Mouse (Mus musculus): Measurements from ENCODE around the gene Zfp319. TPM values are rescaled to one million over a fixed set of nuclear protein-coding genes. Genes with fewer than 3 reads are reported as not detected.
A peak's percentile ranks its signal among the peaks of the same experiment; 100 is the strongest.

Zfp319 gene
- polyA plus RNA-seq, 1 experiment from 2014 or later: 6.4 TPM

GRCm38 (mm10) chr8:95302410-95302809 lies 29.3 kb downstream of the Zfp319 start:
- Histone ChIP-seq H3K9me3 (replicated peaks; ENCODE audit: control insufficient read depth, low read length) (no peaks in the 10 kb centered on the region), H3K36me3 (ENCODE audit: control insufficient read depth, insufficient read depth) (no peaks in the 10 kb centered on the region), H3K27me3 (ENCODE audit: control insufficient read depth, insufficient read depth, low read length) (no peaks in the 10 kb centered on the region), H3K9ac (ENCODE audit: low read length) (no peak overlapping the region), H3K4me1 (ENCODE audit: control insufficient read depth, insufficient read depth, low read length) (no peaks in the 10 kb centered on the region), H3K4me2 (ENCODE audit: low read depth, low read length) (no peak overlapping the region), H3K27ac (ENCODE audit: low read length) (no peak overlapping the region), H3K4me3 (ENCODE audit: low read length) (no peak overlapping the region)
- WGBS: 25% methylated on average over 5 of the region's 5 CpGs
- 0 out of 2 replicates have a peak, but pooled peaks have one; percentile 49 for ATAC-seq (replicated peaks; ENCODE audit: extremely low read depth, insufficient read depth, low FRiP score)

DNA sequence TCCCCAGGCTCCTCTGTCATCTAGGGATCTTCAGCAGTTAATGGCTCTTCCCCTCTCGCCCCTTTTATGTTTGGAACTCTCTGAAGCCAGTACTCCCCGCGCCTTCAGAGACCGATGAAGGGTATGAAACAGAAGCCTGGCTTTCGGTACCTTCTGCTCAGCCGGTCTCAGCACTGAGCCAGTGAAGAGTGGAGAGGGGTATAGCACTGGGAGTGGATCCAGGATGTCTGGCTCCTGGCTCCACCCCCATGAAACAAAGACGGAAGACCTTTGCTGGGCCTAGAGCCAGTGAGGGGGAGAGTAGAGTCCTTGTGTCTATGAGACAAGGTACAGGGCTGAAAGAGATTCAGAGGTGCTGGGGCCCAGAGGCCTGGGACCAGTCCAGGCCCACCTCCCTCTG lies 37.9 kb downstream of the Zfp319 start:
- Histone ChIP-seq H3K4me2 (ENCODE audit: low read depth, low read length) (peak overlapping the region; percentile 53), H3K9ac (ENCODE audit: low read length) (peak overlapping the region; percentile 59), H3K27ac (ENCODE audit: low read length) (peak overlapping the region; percentile 84), H3K36me3 (ENCODE audit: control insufficient read depth, insufficient read depth) (no peaks in the 10 kb centered on the region), H3K4me1 (ENCODE audit: control insufficient read depth, insufficient read depth, low read length) (peaks cover 5% of the 10 kb centered on the region; the same call in 1 of the 2 replicates), H3K4me3 (ENCODE audit: low read length) (peak overlapping the region; percentile 31), H3K9me3 (replicated peaks; ENCODE audit: control insufficient read depth, low read length) (no peaks in the 10 kb centered on the region), H3K27me3 (ENCODE audit: control insufficient read depth, insufficient read depth, low read length) (no peaks in the 10 kb centered on the region)
- WGBS: 44% methylated on average over 7 of the region's 7 CpGs
- ATAC-seq (replicated peaks; ENCODE audit: extremely low read depth, insufficient read depth, low FRiP score): peak; percentile 86

DNA sequence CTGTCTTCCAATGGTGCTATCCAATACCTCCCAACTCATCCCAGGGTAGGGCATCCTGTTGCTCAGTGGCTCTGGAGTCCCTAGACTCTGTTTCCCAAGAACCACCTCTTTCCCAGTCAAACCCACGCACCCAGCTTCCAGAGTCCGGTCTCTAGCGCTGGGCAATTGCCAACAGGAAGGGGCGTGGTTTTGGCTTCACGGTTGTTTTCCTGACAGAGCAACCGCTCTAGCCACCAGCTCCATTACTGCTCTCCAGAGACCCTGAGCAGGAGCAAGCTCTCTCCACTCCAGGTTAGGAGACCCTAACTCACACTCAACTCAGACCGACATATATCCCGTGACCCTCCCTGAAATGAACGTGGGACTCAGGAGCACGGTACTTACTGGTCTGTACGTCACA lies 38.6 kb downstream of the Zfp319 start:
- no peaks in the 10 kb centered on the region for H3K27me3 ChIP-seq (ENCODE audit: control insufficient read depth, insufficient read depth, low read length)
- H3K4me1 ChIP-seq (ENCODE audit: control insufficient read depth, insufficient read depth, low read length): peaks cover 5% of the 10 kb centered on the region; the same call in 1 of the 2 replicates
- peak overlapping the region; percentile 84 for H3K27ac ChIP-seq (ENCODE audit: low read length)
- H3K4me2 ChIP-seq (ENCODE audit: low read depth, low read length): peak overlapping the region; percentile 53
- H3K4me3 ChIP-seq (ENCODE audit: low read length): peak overlapping the region; percentile 31
- no peaks in the 10 kb centered on the region for H3K36me3 ChIP-seq (ENCODE audit: control insufficient read depth, insufficient read depth)
- WGBS: 68% methylated on average over 11 of the region's 11 CpGs
- peak; percentile 39; the same call in 1 of the 2 replicates for ATAC-seq (replicated peaks; ENCODE audit: extremely low read depth, insufficient read depth, low FRiP score)
- H3K9ac ChIP-seq (ENCODE audit: low read length): peak overlapping the region; percentile 59
- H3K9me3 ChIP-seq (replicated peaks; ENCODE audit: control insufficient read depth, low read length): no peaks in the 10 kb centered on the region

DNA sequence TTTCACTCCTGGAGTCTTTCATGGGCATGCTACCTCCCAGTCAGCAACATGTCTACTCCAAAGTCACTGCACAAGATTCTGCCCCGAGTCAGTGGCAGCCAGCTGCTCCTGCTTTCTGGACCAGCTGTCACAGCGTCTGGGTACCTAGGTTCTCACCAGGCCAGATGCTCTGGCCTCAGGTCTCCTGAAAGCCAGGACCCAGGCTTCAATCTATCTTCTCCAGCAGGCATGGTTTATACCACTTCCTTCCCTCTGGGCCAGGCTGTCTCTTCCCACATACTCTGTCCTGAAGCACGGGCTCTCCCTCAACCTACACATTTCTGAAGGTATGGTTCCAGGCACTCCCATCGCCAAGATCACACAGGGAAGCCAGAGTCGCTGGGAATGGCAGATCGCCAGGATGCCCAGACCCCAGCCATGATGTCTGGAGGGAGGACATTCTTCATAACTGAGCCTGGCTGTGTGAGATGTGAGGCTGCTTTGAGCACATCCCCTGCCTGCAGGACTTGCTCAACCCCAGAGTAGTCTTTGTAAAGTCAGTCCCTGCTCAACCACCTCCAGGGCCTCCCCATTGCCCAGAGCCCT lies 42.6 kb downstream of the Zfp319 start:
- no peak for ATAC-seq (replicated peaks; ENCODE audit: extremely low read depth, insufficient read depth, low FRiP score)
- no peak overlapping the region for H3K9ac ChIP-seq (ENCODE audit: low read length)
- 47% methylated on average over 6 of the region's 6 CpGs for WGBS
- H3K27ac ChIP-seq (ENCODE audit: low read length): no peak overlapping the region
- H3K36me3 ChIP-seq (ENCODE audit: control insufficient read depth, insufficient read depth): no peaks in the 10 kb centered on the region
- H3K4me1 ChIP-seq (ENCODE audit: control insufficient read depth, insufficient read depth, low read length): peaks cover 5% of the 10 kb centered on the region; the same call in 1 of the 2 replicates
- H3K27me3 ChIP-seq (ENCODE audit: control insufficient read depth, insufficient read depth, low read length): no peaks in the 10 kb centered on the region
- H3K4me2 ChIP-seq (ENCODE audit: low read depth, low read length): no peak overlapping the region
- no peak overlapping the region for H3K4me3 ChIP-seq (ENCODE audit: low read length)
- no peaks in the 10 kb centered on the region for H3K9me3 ChIP-seq (replicated peaks; ENCODE audit: control insufficient read depth, low read length)

- H3K4me2 ChIP-seq (ENCODE audit: low read depth, low read length): no peak overlapping the region
- no peaks in the 10 kb centered on the region for H3K9me3 ChIP-seq (replicated peaks; ENCODE audit: control insufficient read depth, low read length)
- H3K27me3 ChIP-seq (ENCODE audit: control insufficient read depth, insufficient read depth, low read length): no peaks in the 10 kb centered on the region
- H3K36me3 ChIP-seq (ENCODE audit: control insufficient read depth, insufficient read depth): no peaks in the 10 kb centered on the region
- H3K9ac ChIP-seq (ENCODE audit: low read length): no peak overlapping the region
- no peak overlapping the region for H3K27ac ChIP-seq (ENCODE audit: low read length)
- ATAC-seq (replicated peaks; ENCODE audit: extremely low read depth, insufficient read depth, low FRiP score): no peak
- peaks cover 3% of the 10 kb centered on the region; the same call in 1 of the 2 replicates for H3K4me1 ChIP-seq (ENCODE audit: control insufficient read depth, insufficient read depth, low read length)
- 58% methylated on average over 5 of the region's 5 CpGs for WGBS
- H3K4me3 ChIP-seq (ENCODE audit: low read length): no peak overlapping the region
Measured at GRCm38 (mm10) chr8:95281493-95281892, 50.3 kb downstream of the Zfp319 start.

Other genes with a start within 250 kb of the Zfp319 start
- 16.9 and 23.0 TPM in 2 replicates for gene Kifc3, start 129.1 kb downstream of the Zfp319 start, polyA plus RNA-seq (2015; fragmentation: Nextera tagmentation; extraction: Ambion mirVana)
- gene Cngb1, start 25.4 kb downstream of the Zfp319 start, polyA plus RNA-seq (2015; fragmentation: Nextera tagmentation; extraction: Ambion mirVana): 0.66 and 1.3 TPM in 2 replicates
- 0.74 TPM in 1 of 2 replicates, not detected in the other for gene Tepp, start 21.4 kb downstream of the Zfp319 start, polyA plus RNA-seq (2015; fragmentation: Nextera tagmentation; extraction: Ambion mirVana)
- gene Usb1, start 334 bp upstream of the Zfp319 start, polyA plus RNA-seq (2015; fragmentation: Nextera tagmentation; extraction: Ambion mirVana): 32.4 and 32.8 TPM in 2 replicates
- 30.1 and 39.4 TPM in 2 replicates for gene Mmp15, start 20.3 kb upstream of the Zfp319 start, polyA plus RNA-seq (2015; fragmentation: Nextera tagmentation; extraction: Ambion mirVana)
- 155 and 167 TPM in 2 replicates for gene Cfap20, start 102.9 kb upstream of the Zfp319 start, polyA plus RNA-seq (2015; fragmentation: Nextera tagmentation; extraction: Ambion mirVana)
- gene Csnk2a2, start 158.1 kb upstream of the Zfp319 start, polyA plus RNA-seq (2015; fragmentation: Nextera tagmentation; extraction: Ambion mirVana): 6.0 and 6.1 TPM in 2 replicates
- gene Ccdc113, start 202.1 kb upstream of the Zfp319 start, polyA plus RNA-seq (2015; fragmentation: Nextera tagmentation; extraction: Ambion mirVana): 2.6 and 3.1 TPM in 2 replicates
- gene Prss54, start 244.4 kb upstream of the Zfp319 start, polyA plus RNA-seq (2015; fragmentation: Nextera tagmentation; extraction: Ambion mirVana): not detected in 2 replicates

All from heart, embryonic 16.5 days (tissue).